Mouse (Mus musculus): ENCODE measurements around the gene Ebf1.

Ebf1 gene

DNA sequence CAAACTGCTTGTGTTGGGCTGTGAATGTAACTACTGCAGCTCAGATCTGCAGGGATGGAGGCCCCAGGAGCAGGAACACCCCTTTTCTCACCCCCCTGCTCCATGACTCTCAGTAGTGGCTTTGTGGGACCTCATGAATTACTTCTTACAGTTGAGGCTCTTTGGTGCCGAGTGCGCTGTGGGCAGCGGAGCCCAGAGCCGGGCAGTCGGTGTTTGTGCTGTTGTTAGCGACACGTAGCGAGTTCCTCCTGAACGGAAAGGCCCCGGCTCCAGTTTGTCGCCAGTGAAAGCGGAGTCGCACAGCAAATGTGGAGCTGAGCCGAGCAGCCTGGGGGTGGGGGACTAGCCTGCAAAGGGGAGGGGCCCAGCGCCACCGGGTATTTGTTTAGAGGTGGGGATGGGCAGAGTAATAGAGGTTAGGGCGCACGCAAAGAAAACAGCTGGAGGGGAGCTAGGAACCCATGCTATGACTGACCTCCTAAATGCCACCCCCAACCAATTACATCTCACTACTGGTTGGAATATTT, 48.1 kb downstream of the Ebf1 start:
- peak; percentile 69 for DNase-seq

DNA sequence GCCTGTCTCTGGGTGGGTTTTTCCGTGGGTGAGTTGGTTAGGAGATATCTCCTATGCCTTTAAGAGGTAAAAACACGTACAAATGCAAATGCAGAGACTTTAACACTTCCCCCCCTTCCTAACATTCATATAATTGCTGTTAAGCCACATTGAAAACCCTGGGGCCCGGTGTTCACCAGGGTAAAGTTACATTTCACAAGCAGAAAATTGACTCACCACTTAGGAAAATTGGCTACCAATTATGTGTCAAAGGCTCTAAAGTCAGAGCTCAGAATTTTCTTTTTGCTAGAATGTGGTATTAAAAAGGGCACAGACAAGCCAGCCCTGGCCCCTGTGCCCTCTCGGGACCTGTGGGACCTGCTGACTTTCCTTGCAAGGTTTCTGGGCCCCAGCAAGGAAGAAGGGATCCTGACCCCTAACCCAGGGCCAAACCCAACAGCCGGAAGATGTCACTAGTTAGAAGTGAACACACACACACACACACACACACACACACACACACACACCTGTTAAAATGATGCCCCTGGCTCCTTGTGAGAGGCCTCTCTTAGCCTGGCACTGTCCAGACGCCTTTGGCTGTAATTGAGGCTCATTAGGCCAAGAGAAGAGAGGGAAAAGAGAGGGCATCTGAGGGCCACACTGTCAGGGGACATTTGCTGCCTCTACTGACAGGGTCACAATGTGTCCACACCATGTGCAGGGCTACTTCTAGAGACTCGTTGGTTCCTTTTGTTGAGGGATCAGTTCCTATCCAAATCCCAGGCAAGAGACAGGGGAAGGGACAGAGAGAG, 48.8 kb downstream of the Ebf1 start:
- DNase-seq = no peak

DNA sequence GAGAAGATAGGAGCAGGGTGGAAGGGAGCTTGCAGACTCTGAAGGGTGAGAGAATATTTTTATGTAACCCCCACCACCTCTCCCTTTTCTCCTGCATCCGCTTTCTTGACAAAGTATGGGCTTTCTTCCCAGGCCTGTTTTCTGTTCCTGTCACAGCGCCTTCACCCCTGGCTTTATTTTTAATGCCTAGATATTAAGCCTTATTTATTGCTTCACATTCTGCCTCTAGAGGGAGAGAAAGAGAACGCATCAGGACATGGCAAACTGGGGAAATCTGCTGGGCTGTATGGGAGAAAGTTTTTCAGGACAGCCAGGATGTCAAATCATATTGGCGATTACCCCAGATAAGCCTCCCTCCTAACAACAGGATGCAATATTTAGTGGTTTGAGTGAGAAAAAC, 49.6 kb downstream of the Ebf1 start:
- DNase-seq = peak; percentile 51

DNA sequence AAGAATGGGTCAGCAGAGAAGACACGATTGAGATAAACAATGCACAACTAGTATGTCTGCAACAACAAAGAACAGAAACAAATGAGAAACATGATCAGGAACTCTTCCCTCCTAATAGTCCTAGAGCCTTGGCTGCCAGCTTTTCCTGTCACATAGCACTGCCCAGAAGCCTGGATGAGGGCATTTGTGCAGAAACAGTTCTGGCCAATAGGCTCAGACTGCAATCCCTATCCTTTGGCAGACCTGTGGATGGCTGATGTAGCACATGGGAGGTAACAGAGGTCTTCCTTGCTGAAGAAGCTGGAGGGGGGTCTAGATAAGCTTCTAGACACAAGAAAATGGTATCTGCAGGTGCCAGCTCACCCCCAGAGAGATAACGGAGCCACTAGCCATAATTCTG, 64.2 kb downstream of the Ebf1 start:
- no peak for DNase-seq

DNA sequence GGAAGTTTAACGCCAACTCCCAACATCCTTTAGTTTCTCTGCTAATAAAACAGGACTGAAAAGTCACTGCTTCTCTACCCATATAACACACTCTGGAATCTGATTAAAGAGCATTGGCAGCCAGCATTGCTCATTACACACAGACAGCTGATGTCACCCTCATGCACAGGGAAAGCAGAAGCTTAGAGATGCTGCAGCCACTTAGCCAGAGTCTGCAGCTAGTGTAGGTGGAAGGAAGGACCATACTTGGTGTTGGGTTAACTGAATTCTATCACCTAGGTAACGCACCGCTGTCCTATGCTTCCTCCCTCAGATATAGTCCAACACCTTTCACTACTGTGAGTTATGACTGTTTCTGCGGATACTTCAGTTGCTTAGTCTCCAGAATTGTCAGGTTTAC, 64.9 kb downstream of the Ebf1 start:
- DNase-seq = no peak

DNA sequence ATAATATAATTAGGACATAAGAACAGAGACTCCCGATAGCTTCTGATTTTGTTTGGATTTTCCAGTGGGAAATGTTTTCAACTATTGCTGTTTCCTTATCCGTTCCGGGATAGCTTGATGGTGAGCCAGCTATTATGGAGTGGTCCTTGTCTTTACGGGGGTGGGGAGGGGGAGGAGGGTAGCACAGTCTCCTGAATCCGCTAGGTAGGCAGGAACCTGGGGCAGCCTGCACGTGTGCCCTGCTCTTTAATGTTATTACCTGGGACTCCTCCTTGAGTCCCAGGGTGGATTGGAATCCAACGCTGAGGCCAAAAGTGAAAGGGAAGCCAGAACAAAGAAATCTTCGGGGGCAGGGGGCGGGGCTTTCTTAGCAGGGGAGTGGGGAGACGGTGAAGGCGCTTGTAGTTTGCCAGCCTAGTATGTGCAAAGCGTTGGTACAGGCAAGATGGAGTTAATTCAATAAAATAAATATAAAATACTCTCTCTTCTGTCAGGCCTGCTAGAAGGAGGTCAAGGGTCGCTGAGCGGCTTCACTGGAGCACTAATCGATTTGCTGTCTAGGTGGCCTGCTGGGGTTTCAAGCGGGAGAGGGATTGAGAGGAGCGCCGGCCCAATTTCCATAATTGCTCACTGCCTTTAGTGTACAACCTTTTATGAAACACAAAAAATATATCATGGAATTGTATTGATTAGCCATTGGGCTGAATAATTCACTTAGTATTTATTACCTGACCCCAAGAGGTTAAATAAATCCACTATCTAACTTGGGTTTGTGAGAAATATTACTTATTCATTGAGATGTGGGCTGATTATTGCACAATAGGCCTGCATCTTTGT, 65.8 kb downstream of the Ebf1 start:
- DNase-seq = no peak

DNA sequence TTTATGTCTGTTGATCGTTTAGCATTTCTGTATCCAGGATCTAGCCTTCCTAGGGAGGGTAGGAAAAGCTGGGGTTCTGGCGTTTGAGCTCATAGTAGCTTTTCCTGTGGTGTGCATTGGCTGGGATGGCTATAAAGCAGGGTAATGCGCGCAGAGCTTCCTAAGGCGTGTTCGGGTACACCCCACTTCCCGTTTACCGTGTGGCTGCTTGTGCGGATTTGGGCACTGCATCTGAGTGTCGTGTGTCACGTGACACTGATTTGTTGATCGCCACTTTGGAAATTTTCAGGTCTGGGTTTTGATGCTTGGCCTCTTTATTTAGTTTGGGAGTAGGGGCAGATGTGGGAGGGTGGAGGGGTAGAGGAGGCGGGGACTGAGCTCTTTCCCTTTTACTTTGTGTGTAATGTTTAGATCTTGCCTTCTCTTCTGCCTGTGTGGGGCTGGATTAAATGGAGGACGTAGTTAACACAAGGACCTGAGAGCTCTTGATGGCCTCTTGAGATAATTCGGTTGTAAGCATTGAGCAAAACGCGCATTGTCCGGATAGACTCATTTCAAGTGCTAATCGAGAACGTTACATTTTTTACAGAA, 67.5 kb downstream of the Ebf1 start:
- DNase-seq = peak; percentile 59

DNA sequence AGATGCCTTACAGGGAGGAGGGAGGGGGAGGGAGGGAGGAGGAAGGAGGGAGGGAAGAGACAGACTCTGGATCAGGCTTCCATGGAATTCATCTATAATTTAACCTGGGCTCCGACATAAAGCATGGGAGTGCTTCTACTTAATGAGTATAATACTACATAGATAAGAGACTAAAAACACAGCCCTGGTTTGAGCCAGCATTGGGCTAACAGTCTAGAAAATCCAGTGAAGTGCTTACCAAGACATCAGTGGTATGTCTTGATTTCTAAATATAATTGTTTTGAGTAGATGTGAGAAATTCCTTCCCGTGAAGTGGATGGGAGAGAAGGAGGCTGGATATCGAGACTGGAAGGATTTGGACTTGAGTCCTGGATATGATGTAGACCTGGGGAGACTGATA, 68.0 kb downstream of the Ebf1 start:
- DNase-seq = no peak

DNA sequence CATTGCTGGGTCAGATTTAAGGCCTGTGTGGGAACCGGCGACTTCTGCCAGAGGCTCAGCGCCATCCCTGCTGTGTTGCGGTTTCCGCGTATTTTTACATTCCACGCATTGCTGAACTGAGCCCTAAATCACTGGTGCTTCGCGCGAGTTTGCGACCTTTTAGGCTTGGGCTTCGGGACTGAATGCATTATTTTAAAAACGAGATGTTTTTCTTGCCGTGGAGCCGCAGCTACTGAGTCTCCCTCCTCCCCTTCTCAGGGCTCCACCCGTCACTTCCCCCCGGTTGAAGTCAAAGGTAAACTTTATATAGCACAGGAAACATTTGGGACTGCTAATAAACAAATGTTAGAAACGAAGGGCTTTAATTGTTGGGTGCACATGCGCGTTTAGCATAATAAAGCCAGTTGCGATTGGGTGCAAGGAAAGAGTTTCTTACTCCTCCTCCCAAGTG, 68.8 kb downstream of the Ebf1 start:
- peak; percentile 75 for DNase-seq

DNA sequence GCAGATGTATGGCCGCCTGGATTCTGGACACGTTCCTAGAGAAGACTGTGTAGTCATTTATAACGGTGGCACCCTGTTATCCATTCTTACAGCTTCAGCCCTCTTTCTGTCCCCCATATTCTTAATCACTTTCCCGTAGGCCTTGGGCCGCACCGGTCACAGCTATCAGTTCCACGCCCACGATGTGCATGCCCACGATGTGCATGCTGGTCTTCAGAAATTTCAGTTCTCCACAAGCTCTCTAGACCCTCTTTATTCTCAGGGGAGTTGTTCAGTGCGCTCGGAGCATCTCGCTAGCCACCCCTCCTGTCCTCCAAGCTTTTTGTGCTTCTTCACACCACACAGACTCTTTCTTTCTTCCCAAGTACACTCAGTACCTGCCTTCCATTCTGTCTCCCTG, 69.3 kb downstream of the Ebf1 start:
- no peak for DNase-seq

DNA sequence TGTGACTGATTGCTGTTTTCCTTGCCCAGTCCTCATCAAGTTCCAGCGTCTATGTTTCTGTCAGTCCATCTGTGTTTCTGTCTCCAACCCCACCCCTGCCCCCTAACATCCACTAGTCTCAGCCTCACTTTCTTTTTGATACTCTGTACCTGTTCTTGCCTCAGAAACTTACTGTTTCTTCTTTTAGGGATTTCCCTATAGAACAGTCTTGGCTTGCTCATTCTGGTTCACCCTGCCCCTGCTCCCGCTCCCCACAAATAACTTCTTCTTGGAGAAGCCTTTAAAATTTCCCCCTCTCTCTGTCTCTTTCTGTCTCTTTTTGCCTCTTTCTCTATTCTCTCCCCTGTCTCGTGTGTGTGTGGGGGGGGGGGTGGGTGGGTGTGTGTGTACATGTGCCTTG, 71.4 kb downstream of the Ebf1 start:
- DNase-seq = no peak

DNA sequence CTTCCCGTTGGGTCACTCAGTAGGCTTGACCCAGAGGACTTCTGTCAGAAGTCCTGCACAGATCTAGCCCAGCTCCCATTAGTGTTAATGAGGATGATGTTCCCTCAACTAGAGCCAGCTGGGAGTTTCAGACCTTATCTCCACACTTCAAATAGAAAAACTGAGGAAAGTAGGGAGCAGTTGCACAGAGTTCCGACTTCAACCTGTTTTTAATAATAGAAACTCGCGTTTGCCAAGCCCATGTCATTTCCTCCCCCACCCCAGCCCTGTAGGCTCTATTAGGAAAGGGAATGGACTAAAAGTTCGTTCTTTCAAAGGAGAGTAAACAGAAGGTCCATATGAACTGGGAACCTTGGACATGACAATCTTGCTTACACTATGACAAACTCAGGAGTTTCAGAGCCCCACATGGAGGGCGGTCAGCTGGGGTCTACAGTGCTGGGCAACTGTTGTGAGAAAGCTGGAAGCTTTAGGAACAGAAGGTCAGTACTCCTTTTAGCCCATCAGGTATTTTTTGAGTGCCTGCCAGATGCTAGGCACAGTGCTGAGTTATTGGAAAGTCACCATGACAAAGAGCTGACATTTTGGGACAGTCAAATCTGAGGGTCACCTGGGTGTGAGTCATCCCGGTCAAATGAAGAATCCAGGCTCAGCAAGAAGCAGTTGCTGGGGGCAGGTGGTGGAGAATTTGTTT, 72.6 kb downstream of the Ebf1 start:
- no peak for DNase-seq

DNA sequence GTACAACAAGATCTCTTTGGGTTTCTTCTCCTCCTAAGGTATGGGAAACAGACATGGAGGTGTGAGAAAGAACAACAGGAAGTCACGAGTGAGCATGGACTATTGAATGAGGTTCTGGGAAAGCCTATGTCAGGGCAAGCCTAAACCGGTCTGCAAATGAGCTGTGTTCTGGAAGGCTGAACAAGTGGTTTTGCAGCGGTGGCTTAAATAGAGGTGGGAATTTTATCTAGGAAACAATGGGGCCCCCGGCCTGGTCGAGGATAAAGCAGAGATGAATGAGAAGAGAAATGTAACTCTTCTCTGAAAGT, 73.1 kb downstream of the Ebf1 start:
- no peak for DNase-seq

DNA sequence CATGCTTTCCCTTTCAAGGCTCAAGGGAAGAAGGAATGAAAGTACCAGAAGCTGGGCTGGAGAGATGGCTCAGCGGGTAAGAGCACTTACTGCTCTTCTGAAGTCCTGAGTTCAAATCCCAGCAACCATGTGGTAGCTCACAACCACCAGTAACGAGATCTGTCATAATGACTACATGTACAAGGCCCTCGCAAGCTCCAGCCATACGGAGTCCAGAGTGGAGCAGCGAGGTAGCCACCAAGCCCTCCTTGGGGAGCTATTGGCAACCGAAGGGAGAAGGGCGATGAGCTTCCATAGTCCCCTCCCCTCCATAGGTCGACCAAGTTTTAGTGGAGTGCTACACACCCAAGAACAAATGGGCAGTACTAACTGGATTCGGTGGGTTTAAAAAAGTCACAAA, 78.3 kb downstream of the Ebf1 start:
- no peak for DNase-seq

DNA sequence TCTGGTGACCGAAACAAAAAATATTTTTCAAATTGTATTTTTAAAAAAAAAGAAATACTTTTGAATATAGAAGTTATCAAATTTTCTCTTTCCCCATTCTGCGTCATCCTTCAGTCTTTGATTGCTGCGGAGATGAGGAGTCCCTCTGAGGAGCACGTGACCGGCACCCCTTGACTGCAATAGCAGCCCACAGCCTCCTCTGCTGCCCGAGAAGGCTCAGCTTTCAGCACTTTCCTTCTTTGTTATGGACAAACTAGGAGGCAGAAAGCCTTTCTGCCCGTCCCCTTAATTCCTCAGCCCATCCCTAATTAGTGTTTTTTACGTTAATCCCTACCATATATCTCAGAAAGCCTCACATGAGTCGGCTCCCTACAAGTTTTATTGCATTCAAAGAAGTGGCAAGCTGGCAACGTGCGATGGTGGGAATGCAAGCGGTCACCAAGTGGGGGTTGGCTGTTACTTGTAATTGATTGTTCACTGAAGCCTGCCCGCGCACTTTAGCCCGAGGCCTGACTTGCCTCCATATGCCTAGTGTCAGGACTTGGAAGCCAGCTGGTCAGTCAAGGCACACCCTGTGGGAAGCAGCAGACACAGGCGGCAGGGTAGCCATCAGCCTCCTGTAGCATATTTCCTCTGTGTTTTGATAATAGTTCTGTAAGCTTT, 79.6 kb downstream of the Ebf1 start:
- DNase-seq = no peak

DNA sequence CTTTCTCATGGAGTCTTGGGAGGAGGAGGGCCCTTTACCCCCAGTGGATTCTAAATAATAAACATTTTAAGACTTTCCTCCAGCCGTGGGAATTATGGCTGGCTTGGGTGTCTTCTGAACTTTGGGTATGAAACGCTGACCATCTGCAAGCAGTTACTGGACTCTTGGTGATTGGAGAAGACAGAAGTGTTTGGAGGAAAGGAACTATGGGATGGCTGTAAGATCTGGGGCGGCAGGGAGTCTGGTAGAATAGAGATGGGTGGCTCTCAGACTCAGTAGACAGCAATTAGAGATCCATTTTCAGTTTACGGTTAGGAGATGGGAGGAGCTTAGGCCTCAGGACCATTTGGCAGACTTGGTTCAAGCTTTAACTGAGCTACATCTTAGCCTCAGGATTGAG, 83.1 kb downstream of the Ebf1 start:
- DNase-seq = no peak

DNA sequence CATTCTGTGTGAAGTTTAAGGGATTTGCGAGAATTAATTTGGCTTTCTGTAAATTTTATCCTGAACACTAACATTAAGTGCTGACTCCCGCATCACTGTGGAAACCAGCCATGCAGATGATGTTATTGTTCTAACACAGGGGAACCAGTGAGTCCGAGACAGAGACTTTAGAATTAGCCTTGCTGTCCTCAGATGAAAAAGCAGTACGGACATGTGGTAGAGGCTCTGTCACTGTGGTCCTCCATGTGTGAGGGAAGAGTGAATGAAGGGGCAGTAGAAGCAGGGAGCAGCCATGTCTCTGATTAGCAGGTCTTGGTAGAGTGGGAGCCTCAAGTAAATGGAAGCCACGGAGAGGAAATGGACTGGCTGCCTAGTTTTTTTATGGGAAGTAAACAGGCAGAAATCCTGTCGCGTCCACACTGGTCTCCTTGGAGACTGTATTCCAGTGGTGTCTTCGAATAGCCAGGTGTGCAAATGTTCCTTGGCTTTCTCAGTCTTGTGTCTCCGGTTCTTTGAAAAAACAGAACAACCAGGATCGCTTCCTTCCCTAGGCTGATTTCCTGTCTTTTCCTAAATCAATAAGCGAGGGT, 84.2 kb downstream of the Ebf1 start:
- no peak for DNase-seq

DNA sequence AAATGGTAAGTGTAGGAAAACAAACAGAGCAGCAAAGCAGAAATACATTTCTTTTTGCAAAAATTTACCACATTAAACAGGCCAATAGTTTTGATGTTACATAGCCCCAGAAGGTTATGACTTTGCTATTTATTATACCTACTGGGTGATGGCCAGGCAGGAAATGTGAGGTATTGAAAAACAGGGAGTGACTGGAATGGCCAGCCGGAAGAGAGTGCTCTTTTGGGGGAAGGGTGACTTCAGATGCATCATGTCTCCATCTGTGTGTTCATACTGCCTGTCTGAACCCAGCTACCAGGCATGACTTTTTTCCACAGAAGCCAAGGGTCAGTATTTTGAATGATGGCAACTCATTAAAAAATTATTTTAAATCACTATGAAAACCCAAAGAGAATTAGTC, 84.7 kb downstream of the Ebf1 start:
- peak; percentile 21 for DNase-seq

DNA sequence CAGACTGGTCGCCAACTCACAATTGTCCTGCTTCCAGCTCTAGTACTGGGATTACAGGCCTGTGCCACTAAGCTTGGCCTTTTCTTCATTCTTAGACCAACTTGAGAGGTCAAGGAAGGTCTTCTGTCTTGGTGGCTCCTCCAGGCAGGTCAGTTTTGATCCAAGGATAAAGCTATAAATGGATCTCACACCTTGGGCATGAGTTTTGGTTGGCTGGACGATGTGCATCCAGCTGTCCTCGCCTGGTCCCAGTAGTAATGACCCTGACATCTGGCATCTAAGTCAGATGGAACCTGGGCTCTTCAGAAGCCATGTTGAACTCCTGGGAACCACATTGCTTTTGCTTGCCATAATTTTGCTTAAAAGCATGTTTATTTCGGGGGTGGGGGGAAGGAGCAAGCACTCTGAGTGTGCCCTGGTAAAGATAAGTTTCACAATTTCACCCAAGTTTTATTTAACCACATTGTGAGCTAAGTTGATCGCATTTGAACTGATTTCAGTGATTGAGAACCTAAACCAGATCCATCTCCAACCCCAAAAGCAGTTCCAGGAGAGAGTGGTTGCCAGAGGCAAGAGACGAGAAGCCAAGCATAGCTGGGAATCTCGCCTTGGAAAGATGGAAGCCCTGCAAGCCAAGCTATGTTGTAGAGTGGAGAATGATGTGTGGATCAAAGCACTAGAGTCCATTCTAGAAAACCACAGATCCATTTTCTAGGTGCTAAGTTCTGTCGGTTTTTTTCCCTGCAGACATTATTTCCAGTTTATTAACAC, 85.8 kb downstream of the Ebf1 start:
- DNase-seq = no peak

DNA sequence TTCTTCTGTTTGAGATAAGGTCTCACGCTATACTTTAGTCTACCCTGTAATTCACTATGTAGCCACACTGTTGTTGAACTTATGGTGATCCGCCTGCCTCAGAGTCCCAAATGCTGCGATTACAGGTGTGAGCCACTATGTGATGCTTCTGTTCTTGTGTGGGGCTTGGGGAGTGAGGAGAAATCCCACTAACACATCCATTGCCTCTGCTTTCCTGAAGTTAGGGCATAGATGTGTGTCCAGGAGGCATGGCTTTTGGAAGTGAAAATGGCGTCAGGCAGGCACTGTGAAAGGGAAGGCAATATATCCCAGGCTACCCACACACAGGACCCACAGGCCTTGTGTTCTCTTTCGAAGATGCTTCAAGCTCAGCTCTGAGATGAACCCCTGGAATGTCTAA, 86.8 kb downstream of the Ebf1 start:
- no peak for DNase-seq

DNA sequence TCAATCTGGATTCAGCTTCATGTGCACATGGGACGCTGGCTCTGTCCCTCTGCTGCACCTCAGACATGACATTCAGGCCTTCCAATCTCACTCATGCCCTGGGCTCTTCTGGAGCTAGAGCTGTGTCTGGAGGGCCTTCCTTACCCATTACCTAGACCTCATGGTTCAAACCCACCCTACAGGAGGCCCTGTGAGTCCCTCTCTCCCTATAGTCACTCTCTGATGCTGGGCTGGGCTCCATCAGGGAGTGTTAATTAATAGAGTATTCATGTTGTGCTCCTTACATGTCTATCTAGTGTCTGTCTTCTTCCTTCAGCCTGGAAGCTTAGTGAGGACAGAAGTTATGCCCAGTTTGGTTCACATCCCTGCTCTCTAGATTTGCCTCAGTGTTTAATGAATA, 88.7 kb downstream of the Ebf1 start:
- no peak for DNase-seq

All from kidney, postnatal 14 days (tissue).